Mouse (Mus musculus): ENCODE data around the gene Il4ra. TPM values are rescaled to one million over a fixed set of nuclear protein-coding genes. Genes with fewer than 3 reads are reported as not detected.

Il4ra gene
- total RNA-seq, 2 experiments from 2014 or later, result 4.7 to 6.2 TPM

GRCm38 (mm10) chr7:125545331-125545730 lies 6.6 kb upstream of the Il4ra start:
- intact Hi-C loops (cut with DNase I), result no loop called here
- DNase-seq, result no peak

DNA sequence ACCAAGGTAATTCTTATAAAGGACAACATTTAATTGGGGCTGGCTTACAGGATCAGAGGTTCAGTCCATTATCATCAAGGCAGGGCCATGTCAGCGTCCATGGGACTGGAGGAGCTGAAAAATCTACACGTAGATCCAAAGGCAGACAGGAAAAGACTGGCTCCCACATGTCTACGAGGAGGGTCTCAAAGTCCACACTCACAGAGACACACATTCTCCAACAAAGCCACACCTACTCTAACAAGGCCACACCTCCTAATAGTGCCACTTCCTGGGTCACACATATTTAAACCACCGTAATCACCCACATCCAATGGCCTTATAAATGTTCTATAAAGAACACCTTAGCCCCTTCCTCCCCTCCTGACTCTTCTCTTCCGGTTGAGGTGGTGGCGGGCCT lies 5.2 kb upstream of the Il4ra start:
- intact Hi-C loops (cut with DNase I), result no loop called here
- DNase-seq, result no peak

- no peak for DNase-seq
- intact Hi-C loops (cut with DNase I), result loop anchor here (5.0 kb wide), 1 partner anchor 58 kb away; the partner anchor contains the start of gene Nsmce1
Measured at GRCm38 (mm10) chr7:125549916-125550315, 2.0 kb upstream of the Il4ra start.

DNA sequence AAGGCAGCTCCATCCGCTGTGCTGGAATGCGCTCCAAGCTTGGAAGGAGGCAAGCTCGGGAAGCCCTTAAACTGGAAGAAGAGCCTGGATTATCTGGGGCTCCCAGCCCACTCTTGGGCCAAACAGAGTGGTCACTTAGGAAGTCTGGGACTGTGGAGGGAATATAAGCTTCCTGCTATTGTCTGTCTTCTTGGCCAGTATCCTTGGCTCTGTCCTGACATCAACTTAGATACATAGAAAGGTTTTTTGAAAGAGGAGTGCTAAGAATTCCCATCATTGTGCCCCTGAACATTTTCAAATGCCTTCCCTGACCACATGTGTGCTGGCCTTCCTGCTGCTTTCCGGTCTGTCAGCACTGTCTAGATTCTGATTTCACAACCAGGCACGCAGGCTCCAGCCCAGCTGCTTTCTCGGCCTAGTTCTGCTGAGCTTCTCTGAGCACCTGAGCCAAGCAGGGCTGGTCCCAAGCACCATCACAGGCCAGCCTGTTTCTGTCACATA lies 989 bp upstream of the Il4ra start:
- intact Hi-C loops (cut with DNase I), result loop anchor here (5.0 kb wide), 1 partner anchor 59 kb away; the partner anchor contains the start of gene Nsmce1
- DNase-seq, result peak; percentile 48 to 49

GRCm38 (mm10) chr7:125552851-125553555 lies 1.1 kb downstream of the Il4ra start:
- intact Hi-C loops (cut with DNase I), result loop anchor here (5.0 kb wide), 1 partner anchor 61 kb away; the partner anchor contains the start of gene Nsmce1
- no peak for DNase-seq

DNA sequence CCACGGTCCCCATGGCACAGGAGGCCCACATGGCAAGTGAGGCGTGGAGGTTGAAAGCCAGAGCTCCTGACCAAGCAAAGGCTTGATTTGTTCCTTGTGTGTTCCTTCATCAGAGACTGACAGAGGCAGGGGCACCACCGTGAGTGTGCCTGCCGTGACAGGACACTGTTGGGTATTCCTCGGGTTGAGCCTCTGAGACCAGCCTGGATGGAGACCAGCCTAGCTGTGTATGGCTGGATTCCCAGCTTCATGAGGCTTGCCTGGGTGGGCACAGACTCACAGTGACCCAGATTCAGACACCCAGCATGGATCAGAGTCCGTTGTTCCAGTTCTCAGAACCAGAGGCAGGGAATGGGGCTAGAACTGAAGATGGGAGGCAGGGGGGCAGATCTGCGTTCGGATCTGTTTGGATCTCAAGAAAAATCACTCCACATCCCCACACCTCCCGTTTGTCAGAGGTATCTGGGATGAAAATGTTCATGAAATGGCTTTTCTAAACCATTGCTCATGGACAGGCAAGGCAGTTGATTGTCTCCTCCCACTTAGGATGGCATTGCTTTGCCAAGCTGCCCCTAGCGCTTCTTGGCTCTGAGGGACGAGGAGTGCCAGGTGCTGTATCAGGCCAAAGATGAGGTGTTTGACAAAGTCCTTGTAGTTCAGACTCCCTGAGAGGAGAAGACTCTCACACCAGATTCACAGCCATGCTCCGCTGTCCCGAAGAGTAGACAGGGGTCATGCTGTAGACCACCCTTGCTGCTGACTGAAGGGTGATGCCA lies 1.9 kb downstream of the Il4ra start:
- no peak for DNase-seq
- intact Hi-C loops (cut with DNase I), result loop anchor here (5.0 kb wide), 1 partner anchor 62 kb away; the partner anchor contains the start of gene Nsmce1

DNA sequence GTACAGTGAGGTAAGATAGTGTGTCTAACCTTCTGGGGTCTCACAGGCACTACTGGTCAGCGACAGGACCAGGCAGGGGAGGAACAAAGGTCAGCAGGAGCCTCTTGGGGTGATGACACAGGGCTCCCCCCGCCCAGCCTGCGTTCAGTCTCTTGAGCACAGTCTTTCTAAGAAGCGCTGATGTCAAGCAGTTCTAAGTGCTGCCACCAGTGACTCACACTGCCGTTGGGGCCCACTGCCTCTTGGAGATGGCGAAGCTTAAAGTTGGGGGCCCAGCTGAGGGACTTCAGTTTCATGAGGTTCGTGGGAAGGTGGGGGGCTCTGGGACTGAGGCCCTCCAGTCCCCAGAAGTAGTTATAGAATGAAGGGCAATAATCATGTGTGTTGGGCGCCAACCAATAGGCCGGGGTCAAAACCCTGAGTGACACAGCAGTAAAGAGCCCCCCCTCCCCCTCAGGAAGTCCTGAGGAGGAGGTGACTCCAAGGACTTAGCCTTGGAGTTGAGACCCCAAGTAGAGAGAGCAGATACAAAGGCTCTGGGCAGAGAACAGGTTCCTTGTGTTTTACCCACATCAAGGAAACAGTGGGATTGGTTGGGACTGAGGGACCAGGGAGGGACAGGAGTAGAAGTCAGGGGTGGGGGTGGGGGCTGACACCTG lies 2.7 kb downstream of the Il4ra start:
- no peak for DNase-seq

DNA sequence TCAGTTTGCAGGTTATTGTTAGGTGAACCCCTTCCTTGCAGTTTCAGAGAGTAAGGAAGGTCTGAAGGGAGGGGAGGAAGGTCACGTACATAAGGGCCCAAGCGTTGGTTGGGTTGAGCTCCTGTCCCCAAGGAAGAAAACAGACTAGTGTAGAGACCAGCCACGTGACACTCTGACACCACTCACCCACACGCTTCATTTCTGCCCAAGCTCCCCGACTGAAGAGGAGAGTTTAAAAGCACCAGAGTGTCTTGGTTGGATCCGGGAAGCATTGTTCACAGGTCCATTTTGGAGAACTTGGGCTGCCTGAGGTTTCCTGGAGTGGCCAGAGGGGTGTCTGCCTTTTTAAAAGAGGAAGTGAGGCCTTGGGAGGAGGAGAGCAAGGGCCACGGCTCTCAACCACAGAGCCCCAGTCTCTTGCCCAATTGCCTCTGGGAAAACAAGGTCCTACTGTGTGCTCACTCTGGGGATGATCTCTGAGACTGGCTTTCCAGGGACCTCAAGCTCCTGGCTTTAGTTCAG lies 3.5 kb downstream of the Il4ra start:
- no peak for DNase-seq
- intact Hi-C loops (cut with DNase I), result no loop called here

More for the DNA sequence above, 2.7 kb downstream of the Il4ra start:
- intact Hi-C loops (cut with DNase I), result loop anchor here (5.0 kb wide), 1 partner anchor 62 kb away; the partner anchor contains the start of gene Nsmce1

DNA sequence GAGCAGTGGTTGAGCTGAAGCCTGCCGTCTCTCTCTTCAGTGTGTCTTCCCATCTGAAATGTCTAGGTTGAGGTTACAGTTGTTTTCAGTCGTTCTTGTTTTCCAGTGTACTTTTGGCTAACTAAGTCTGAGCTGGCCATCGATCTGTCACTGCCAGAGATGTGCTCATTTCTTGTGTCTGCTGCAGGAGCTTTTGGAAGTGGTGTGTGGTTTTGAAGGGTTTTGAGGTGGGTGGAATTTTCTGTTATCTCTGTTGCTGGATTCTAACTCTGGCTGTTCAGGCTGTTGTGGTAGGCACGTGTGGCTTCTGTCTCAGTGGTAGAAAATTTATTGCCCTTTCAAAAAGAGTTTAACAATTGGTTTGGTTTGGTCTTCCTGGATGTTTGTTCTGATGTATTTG lies 4.2 kb downstream of the Il4ra start:
- no peak for DNase-seq
- intact Hi-C loops (cut with DNase I), result no loop called here

GRCm38 (mm10) chr7:125556865-125557264 lies 4.9 kb downstream of the Il4ra start:
- no peak for DNase-seq
- intact Hi-C loops (cut with DNase I), result no loop called here

GRCm38 (mm10) chr7:125558401-125558945 lies 6.6 kb downstream of the Il4ra start:
- DNase-seq, result no peak
- intact Hi-C loops (cut with DNase I), result no loop called here

DNA sequence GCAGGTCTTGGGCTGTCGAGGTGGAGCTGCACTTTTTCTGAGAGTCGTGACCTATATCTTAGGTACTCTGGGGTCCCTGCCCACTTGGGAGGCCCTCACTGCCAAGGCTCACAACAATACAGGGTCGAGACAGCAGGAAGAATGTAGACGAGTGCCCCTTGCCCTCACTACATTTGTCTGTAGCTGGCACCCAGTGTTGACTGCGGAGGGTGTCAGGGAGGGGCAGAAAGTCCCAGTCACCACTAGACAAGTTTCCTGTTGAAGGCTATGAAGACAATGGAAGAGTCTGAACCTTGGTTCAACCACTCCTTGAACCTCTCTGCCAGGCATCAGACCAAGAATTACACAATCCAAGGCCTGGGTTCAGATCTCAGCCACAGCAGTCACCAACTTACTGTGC lies 7.1 kb downstream of the Il4ra start:
- intact Hi-C loops (cut with DNase I), result no loop called here
- DNase-seq, result no peak

DNA sequence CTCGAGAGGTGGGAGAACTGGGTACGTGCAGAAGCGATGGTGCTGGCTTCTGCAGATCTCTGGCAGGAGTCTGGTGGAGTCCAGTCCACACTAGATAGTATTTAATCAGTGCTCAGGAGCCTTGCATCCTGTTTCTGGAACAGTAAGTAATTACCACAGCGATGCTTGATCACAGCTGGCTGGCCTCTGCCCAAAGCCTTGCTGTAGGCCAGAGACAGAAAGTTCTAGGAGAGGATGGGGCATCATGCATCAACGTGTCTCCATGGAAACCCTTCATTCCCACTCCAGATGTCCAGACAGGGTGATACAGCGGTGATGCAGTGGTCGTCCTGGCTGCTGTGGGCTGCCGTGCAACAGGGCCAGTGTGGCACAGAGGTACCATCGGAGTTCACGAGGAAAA lies 7.6 kb downstream of the Il4ra start:
- intact Hi-C loops (cut with DNase I), result no loop called here
- peak in 1 of 2 experiments; percentile 50 for DNase-seq

DNA sequence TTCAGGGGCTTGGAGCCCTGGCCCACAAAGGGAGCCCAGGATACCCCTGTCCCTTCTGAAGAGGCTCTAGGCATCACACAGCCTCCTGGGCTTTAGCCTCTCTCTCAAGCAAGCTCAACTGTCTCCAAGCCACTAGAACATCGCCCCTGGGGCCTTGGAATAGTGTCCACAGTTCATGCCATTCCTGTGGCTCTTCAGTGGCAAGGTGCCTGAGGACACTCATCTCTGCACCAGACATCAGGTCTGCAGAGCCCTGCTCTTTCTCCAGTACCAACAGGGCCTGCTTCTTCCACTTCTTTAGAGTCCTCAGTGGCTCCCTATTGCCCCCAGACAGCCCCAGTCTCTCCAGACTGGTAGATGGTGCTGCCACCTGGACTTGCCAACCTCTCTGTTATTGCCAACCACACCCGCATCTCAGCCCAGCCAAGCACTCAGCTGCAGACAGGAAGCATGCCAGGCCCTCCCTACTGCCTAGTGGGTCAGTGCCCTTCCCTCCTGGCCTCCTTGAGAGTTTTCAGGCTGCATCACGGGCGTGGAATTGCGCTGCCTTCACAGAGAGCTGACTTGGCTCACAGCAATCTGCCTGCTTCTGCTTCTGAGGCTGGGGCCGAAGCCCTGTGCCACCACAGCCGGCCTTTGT lies 8.3 kb downstream of the Il4ra start:
- intact Hi-C loops (cut with DNase I), result no loop called here
- peak; percentile 49 to 53 for DNase-seq

DNA sequence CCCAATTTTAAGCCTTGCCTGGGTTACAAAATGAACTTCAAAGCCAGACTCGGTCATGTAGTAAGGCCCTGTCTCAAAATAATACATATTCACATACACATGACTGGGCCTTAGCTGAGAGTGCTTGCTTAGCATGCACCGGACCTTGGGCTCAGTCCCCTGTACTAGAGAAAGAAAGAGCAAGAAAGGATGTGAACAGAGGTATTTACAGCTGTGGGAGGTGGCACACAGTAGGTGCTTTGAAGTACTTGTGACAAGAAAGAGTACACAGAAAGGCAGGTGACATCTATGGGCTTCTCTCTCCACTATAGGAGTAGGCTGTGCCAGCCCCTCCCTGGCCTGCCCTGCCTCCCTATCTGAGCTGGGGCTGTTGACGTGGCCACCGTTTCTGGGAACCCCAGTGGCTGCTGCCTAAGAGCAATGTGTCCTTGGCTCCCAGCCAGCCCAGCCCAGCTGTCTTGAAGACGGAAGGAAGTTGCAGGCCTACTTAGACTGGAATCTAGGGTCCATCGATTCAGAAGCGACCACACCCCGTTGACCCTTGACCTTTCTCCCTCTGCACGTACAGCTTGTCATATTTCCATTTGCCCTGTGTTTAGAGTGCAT lies 9.3 kb downstream of the Il4ra start:
- peak; percentile 80 to 91 for DNase-seq
- intact Hi-C loops (cut with DNase I), result no loop called here

GRCm38 (mm10) chr7:125562413-125562812 lies 10.5 kb downstream of the Il4ra start:
- no peak for DNase-seq
- intact Hi-C loops (cut with DNase I), result no loop called here

GRCm38 (mm10) chr7:125563093-125563492 lies 11.2 kb downstream of the Il4ra start:
- DNase-seq, result no peak
- intact Hi-C loops (cut with DNase I), result no loop called here

DNA sequence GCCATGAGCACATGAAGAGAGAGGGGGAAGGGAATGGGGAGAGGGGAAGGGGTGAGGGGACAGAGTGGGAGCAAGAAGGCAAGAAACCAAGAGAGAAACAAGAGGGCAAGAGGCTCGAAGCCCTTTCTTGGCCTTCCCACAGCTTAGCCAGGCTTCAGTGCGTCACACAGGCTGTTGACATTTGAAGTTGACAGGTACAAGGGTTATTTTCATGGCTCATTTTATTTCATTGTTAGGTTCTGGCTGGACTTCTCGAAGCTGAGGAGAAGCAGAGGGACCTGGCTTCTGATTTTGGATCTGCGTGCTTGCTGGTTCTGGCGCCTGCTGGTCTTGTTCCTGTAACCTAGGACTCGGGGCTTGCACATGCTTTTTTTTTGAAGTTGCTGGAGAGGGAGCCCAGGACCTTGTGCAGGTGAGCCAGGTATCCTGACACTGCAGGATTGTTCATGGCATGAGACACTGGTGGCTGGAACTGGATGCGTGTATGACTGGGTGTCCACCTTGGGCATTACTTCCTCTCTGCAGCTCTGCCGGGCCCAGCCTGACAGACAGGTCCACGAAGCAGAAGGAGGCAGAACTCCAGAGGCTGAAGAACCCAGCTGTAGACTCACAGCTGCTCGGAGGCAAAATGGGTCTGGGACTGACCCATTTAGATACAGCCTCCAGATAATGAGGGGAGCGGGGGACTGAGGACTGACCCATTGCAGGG lies 12.6 kb downstream of the Il4ra start:
- intact Hi-C loops (cut with DNase I), result no loop called here
- DNase-seq, result no peak
